Mouse (Mus musculus) intestine, postnatal 0 days (tissue): Measurements from ENCODE around the gene Rap1gap. TPM values are rescaled to one million over a fixed set of nuclear protein-coding genes. Genes with fewer than 3 reads are reported as not detected.

ENCODE experiments used
- ATAC-seq: fragments of 200-750 bp; cut with Nextera tagmentation; 2 replicates; pipeline ENCODE4 v1.8.0; 2017; ENCODE audit warnings: mild to moderate bottlenecking, moderate TSS enrichment, moderate library complexity
- H3K27ac ChIP-seq: fragments of 300-500 bp; sonication (generic); 2 replicates; pipeline ENCODE4 v1.5.1; 2014; ENCODE audit warnings: mild to moderate bottlenecking, low read depth, low read length, moderate library complexity
- H3K27me3 ChIP-seq: fragments of 300-500 bp; sonication (generic); replicated peaks from 2 replicates; pipeline ENCODE4 v1.6.1; 2014; ENCODE audit warnings: low read length, mixed read lengths; ENCODE audit not compliant: control insufficient read depth, insufficient read depth
- H3K36me3 ChIP-seq: fragments of 300-500 bp; sonication (generic); 2 replicates; pipeline ENCODE4 v1.6.1; 2014; ENCODE audit warnings: mild to moderate bottlenecking, moderate library complexity; ENCODE audit not compliant: control insufficient read depth, insufficient read depth
- H3K4me1 ChIP-seq: fragments of 300-500 bp; sonication (generic); replicated peaks from 2 replicates; pipeline ENCODE4 v1.6.1; 2014; ENCODE audit warnings: antibody characterized with exemption, low read length, mixed read lengths; ENCODE audit not compliant: control insufficient read depth, insufficient read depth
- H3K4me2 ChIP-seq: fragments of 300-500 bp; sonication (generic); replicated peaks from 2 replicates; pipeline ENCODE4 v1.6.1; 2014; ENCODE audit warnings: low read depth, mild to moderate bottlenecking, moderate library complexity
- H3K4me3 ChIP-seq: fragments of 300-500 bp; sonication (generic); 2 replicates; pipeline ENCODE4 v1.5.1; 2014; ENCODE audit warnings: low read depth, low read length
- H3K9ac ChIP-seq: fragments of 300-500 bp; sonication (generic); 2 replicates; pipeline ENCODE4 v1.6.1; 2014; ENCODE audit warnings: mild to moderate bottlenecking, low read depth, low read length
- H3K9me3 ChIP-seq: fragments of 300-500 bp; sonication (generic); 2 replicates; pipeline ENCODE4 v1.6.1; 2016; ENCODE audit warnings: mixed run types; ENCODE audit not compliant: control insufficient read depth
- CTCF ChIP-seq: sonication (generic); IDR thresholded peaks from 2 replicates; pipeline ENCODE4 v1.5.1; 2016; ENCODE audit warnings: low read depth, mild to moderate bottlenecking, control low read depth, antibody characterized with exemption, moderate library complexity
- WGBS: fragments of 180-500 bp; shearing (Covaris S2); extraction: QIAGEN DNeasy Blood & Tissue Kit; methylation state at CpG from one replicate; pipeline ENCODE4 v1.1.7; 2014; 5-methylcytosine and 5-hydroxymethylcytosine counted together
- polyA plus RNA-seq: library from polyadenylated mRNA; unstranded; fragments of >200 nt; fragmentation: Nextera tagmentation; extraction: Ambion mirVana; gene quantifications from 2 replicates; pipeline ENCODE4 v1.2.1, GENCODE M21; 2015

Rap1gap gene
- polyA plus RNA-seq, 1 experiment from 2014 or later: 9.1 TPM

DNA sequence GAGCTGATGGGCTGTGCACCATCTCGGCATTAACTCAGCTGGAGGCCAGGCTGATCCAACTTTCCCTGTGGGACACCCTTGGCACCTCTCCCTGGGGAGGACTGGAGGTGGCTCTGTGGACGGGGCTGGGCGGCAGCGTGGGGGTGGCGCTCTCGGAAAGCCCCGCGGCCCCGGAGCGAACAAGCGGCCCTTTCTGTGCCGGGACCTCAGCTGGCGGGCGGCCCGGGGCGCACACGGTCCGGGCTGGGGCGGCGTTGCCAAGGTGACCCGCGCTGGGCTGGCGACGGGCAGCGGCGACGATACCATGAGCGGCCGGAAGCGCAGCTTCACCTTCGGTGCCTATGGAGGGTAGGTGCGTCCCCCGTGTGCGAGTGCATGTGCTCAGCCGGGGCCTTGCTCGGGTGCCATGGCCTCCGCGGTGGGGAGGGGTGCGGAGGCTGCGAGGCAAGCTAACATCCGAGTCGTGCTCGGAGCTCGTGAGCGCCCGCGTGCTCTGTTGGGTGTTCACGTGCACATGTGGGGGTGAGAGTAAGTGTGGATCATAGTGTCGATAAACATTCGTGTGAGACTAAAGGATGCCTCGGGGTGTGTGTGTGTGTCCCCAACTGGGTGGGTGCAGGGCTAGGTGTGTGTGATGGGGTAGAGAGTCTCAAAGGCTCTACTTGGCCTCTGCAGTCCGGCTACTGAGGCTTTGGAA is 17.0 kb downstream of the Rap1gap start:
- Histone ChIP-seq H3K4me2 (peak overlapping the region; percentile 54), H3K4me1 (no peaks in the 10 kb centered on the region), H3K4me3 (peak overlapping the region; percentile 26), H3K36me3 (no peaks in the 10 kb centered on the region), H3K9me3 (no peaks in the 10 kb centered on the region), H3K27me3 (peaks cover 22% of the 10 kb centered on the region), H3K9ac (0 out of 2 replicates have a peak overlapping the region, but pooled peaks have one; percentile 22), H3K27ac (no peak overlapping the region)
- ATAC-seq: no peak
- WGBS: 5% methylated on average over 52 of the region's 52 CpGs
- no peak for TF ChIP-seq CTCF

DNA sequence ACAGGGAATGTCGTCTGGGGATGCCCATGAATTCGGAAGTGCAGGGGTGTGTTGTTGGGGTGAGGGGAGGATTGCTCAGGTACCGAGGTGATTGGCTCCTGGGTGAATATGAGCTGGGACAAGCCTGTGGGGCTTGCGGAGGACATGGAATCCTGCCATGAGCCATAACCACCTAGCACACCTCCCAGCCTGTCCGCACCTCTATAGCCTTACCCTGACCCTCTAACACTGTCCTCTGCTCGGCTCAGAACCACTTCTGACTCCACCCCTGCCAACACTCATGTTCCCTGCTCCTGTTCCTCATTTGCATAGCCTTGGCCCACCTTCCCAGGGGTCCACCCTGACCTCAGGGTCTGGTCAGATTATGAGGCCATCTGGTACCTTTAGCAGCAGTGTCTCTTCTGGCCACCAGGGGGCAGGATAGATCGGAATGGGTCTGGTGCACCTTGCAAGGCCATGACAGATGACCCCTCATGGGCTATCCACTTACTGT is 18.5 kb downstream of the Rap1gap start:
- Histone ChIP-seq H3K27ac (no peak overlapping the region), H3K27me3 (peaks cover 22% of the 10 kb centered on the region), H3K4me3 (no peak overlapping the region), H3K36me3 (no peaks in the 10 kb centered on the region), H3K9me3 (no peaks in the 10 kb centered on the region), H3K4me1 (no peaks in the 10 kb centered on the region), H3K4me2 (no peak overlapping the region), H3K9ac (no peak overlapping the region)
- WGBS: 47% methylated on average over 7 of the region's 7 CpGs
- TF ChIP-seq CTCF: peak; percentile 93
- no peak for ATAC-seq

GRCm38 (mm10) chr4:137684830-137685343 is 20.4 kb downstream of the Rap1gap start:
- Histone ChIP-seq H3K9me3 (no peaks in the 10 kb centered on the region), H3K27ac (no peak overlapping the region), H3K4me2 (no peak overlapping the region), H3K27me3 (peaks cover 22% of the 10 kb centered on the region), H3K4me3 (no peak overlapping the region), H3K9ac (no peak overlapping the region), H3K4me1 (no peaks in the 10 kb centered on the region), H3K36me3 (no peaks in the 10 kb centered on the region)
- peak; percentile 39; the same call in 1 of the 2 replicates for ATAC-seq
- whole genome bisulfite sequencing: 28% methylated on average over 9 of the region's 9 CpGs
- TF ChIP-seq CTCF: no peak

GRCm38 (mm10) chr4:137686303-137686702 is 21.8 kb downstream of the Rap1gap start:
- H3K27ac ChIP-seq: no peak overlapping the region
- H3K4me3 ChIP-seq: no peak overlapping the region
- no peaks in the 10 kb centered on the region for H3K4me1 ChIP-seq
- WGBS: 77% methylated on average over 5 of the region's 5 CpGs
- H3K9me3 ChIP-seq: no peaks in the 10 kb centered on the region
- H3K9ac ChIP-seq: no peak overlapping the region
- TF ChIP-seq CTCF: no peak
- no peak for ATAC-seq
- no peak overlapping the region for H3K4me2 ChIP-seq
- no peaks in the 10 kb centered on the region for H3K36me3 ChIP-seq
- H3K27me3 ChIP-seq: peaks cover 17% of the 10 kb centered on the region

DNA sequence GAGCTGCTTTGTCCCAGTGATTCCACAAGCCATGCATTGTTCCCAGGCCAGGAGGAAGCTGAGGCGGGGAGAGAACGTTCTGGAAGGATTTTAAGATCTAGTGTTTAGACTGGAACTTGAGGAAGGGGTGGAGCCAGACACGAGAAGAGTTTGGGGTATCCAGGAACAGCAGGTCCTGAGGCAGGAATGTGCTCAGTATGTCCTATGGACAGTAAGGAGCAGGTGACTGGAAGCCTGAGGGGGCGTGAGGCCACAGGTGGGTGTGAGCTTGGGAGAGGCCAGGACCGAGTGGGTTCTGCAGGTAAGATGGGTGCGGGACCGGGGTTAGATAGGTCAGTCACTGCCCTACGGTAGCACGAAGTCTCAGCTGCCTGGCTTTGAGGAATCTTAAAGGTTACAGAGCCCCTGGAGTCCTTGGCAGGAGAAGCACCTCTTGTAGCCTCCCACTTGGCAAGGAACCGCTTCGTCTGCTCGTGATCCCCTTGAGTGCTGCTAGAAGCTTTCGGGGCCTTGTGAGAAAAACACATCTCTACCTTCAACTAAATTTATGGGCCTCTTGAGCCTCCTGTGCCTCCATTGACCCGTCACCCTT is 22.8 kb downstream of the Rap1gap start:
- no peaks in the 10 kb centered on the region for H3K4me1 ChIP-seq
- no peaks in the 10 kb centered on the region for H3K36me3 ChIP-seq
- no peak for TF ChIP-seq CTCF
- no peak for ATAC-seq
- 59% methylated on average over 14 of the region's 14 CpGs for WGBS
- H3K4me3 ChIP-seq: no peak overlapping the region
- H3K27ac ChIP-seq: no peak overlapping the region
- H3K27me3 ChIP-seq: peaks cover 8% of the 10 kb centered on the region
- H3K9ac ChIP-seq: no peak overlapping the region
- no peaks in the 10 kb centered on the region for H3K9me3 ChIP-seq
- no peak overlapping the region for H3K4me2 ChIP-seq

DNA sequence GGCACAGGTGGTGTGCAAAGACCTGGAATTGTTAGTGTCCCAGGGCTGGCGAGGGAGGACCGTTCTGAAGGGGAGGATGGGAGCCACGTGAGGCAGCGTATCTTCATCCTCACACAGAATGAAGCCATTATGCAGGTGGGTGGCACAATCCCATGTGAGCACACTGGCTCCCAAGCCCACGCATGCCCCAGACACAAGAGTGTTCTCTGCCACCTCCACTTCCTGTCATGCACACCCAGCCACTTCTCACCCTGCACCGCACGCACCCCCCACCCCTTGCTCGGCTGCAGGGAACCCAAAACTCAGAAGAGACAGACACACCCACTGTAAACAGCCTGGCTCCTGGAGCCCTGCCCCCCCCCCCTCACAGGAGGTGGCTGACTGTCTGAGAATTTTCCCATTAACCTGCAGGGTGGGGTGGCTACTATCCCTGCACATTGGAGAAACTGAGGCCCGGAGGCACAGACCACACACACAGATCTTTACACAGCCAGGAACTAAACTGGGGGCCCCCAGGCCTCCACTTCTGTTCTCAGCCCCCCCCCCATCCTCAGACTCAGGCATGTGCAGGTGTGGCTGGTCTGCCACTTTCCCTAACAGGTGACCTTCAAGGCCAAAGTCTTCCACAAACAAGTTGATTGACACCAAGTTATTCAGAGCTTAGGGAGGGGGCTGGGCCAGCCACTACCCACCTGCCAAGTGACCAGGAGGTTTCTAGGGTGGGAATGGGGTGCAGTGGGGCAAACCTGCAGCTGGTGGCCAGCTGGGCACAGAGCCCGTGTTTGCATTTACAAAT is 27.8 kb downstream of the Rap1gap start:
- no peak overlapping the region for H3K27ac ChIP-seq
- H3K4me2 ChIP-seq: no peak overlapping the region
- H3K36me3 ChIP-seq: no peaks in the 10 kb centered on the region
- TF ChIP-seq CTCF: no peak
- H3K27me3 ChIP-seq: no peaks in the 10 kb centered on the region
- H3K4me3 ChIP-seq: no peak overlapping the region
- H3K4me1 ChIP-seq: no peaks in the 10 kb centered on the region
- 60% methylated on average over 10 of the region's 10 CpGs for WGBS
- peak; percentile 20; the same call in 1 of the 2 replicates for ATAC-seq
- no peak overlapping the region for H3K9ac ChIP-seq
- no peaks in the 10 kb centered on the region for H3K9me3 ChIP-seq
